In genomic region chr6:34116838-34117478, GRCm38 (mm10) we compare ENCODE assay signal across 27 mouse cellular contexts. TPM values are rescaled to one million over a fixed set of nuclear protein-coding genes. Genes with fewer than 3 reads are reported as not detected.
DNase-seq lines count a peak whose midpoint lies in the region; ATAC-seq and TF ChIP-seq lines count a peak whose summit lies in the region.
"Had no signal": no experiment of that assay in that cellular context is flagged by ENCODE, and none has a peak within 500 bp of the region (broad histone marks: within the 10 kb centered on the region; RNA-seq: fewer than 3 reads in every experiment).

No protein-coding gene starts in this region.

- no peak overlapping the region for H3K27ac ChIP-seq in embryonic facial prominence, embryonic 15.5 days (replicated peaks)
- no peak overlapping the region for H3K27ac ChIP-seq in embryonic facial prominence, embryonic 10.5 days (replicated peaks)
- H3K27ac ChIP-seq in liver, embryonic 12.5 days = no peak overlapping the region
- no peak overlapping the region for H3K27ac ChIP-seq in liver, postnatal 0 days (ENCODE audit: low read depth)
- no peak overlapping the region; the same call in 1 of the 2 replicates for H3K27ac ChIP-seq in limb, embryonic 13.5 days
- H3K27ac ChIP-seq: hindbrain, embryonic 10.5 days; hindbrain, embryonic 13.5 days; hindbrain, postnatal 0 days had no signal

- H3K36me3 ChIP-seq in embryonic facial prominence, embryonic 15.5 days = no peaks in the 10 kb centered on the region
- no peaks in the 10 kb centered on the region for H3K36me3 ChIP-seq in embryonic facial prominence, embryonic 10.5 days (replicated peaks)
- H3K36me3 ChIP-seq in liver, embryonic 12.5 days = no peaks in the 10 kb centered on the region
- no peaks in the 10 kb centered on the region for H3K36me3 ChIP-seq in liver, postnatal 0 days (replicated peaks; ENCODE audit: insufficient read depth, low read length)
- H3K36me3 ChIP-seq in limb, embryonic 13.5 days = no peaks in the 10 kb centered on the region
- H3K36me3 ChIP-seq: G1E; hindbrain, embryonic 10.5 days; hindbrain, embryonic 13.5 days had no signal

- H3K4me1 ChIP-seq in embryonic facial prominence, embryonic 15.5 days = no peaks in the 10 kb centered on the region
- no peaks in the 10 kb centered on the region for H3K4me1 ChIP-seq in embryonic facial prominence, embryonic 10.5 days
- no peaks in the 10 kb centered on the region for H3K4me1 ChIP-seq in liver, embryonic 12.5 days
- H3K4me1 ChIP-seq in liver, postnatal 0 days (ENCODE audit: insufficient read depth) = no peaks in the 10 kb centered on the region
- H3K4me1 ChIP-seq in limb, embryonic 13.5 days = peaks cover 20% of the 10 kb centered on the region
- H3K4me1 ChIP-seq: hindbrain, embryonic 10.5 days; hindbrain, embryonic 13.5 days had no signal

- TF ChIP-seq EP300 in liver, postnatal 0 days (IDR thresholded peaks at IDR 0.05; ENCODE audit: low read depth) = no peak

- no peak overlapping the region for H3K4me2 ChIP-seq in embryonic facial prominence, embryonic 15.5 days (replicated peaks)
- H3K4me2 ChIP-seq in liver, embryonic 12.5 days = no peak overlapping the region
- H3K4me2 ChIP-seq in liver, postnatal 0 days (ENCODE audit: low read depth, low read length) = no peak overlapping the region
- no peak overlapping the region for H3K4me2 ChIP-seq in limb, embryonic 13.5 days (replicated peaks)
- H3K4me2 ChIP-seq: heart, embryonic 11.5 days; hindbrain, embryonic 13.5 days had no signal

- 82% methylated on average over 7 of the region's 7 CpGs for WGBS in embryonic facial prominence, embryonic 15.5 days
- WGBS in embryonic facial prominence, embryonic 10.5 days = 93% methylated on average over 7 of the region's 7 CpGs
- WGBS in liver, embryonic 12.5 days (ENCODE audit: insufficient replicate concordance) = 85% methylated on average over 7 of the region's 7 CpGs
- WGBS in liver, postnatal 0 days (ENCODE audit: insufficient replicate concordance) = 89% methylated on average over 7 of the region's 7 CpGs
- WGBS in limb, embryonic 13.5 days = 15% methylated on average over 7 of the region's 7 CpGs

- no peak for TF ChIP-seq CTCF in liver, postnatal 0 days (IDR thresholded peaks at IDR 0.05; ENCODE audit: low read depth)

- peak; percentile 11; the same call in 1 of the 2 replicates for ATAC-seq in embryonic facial prominence, embryonic 15.5 days (ENCODE audit: insufficient number of reproducible peaks, low FRiP score, low TSS enrichment, low read depth)
- 0 out of 2 replicates have a peak, but pooled peaks have one; percentile 47 for ATAC-seq in liver, embryonic 12.5 days
- ATAC-seq in liver, postnatal 0 days = no peak
- peak; percentile 95 for ATAC-seq in limb, embryonic 13.5 days (ENCODE audit: low FRiP score, low read depth)
- no peak for ATAC-seq in granulocyte monocyte progenitor cell, adult 5-6 weeks (replicated peaks; ENCODE audit: poor library complexity, severe bottlenecking)
- ATAC-seq: forebrain, embryonic 14.5 days; forebrain, postnatal 0 days; hindbrain, postnatal 0 days; inflammation-experienced regulatory T-cells, adult 6 months had no signal

- H3K9me3 ChIP-seq in embryonic facial prominence, embryonic 15.5 days (replicated peaks) = no peaks in the 10 kb centered on the region
- H3K9me3 ChIP-seq in embryonic facial prominence, embryonic 10.5 days = no peaks in the 10 kb centered on the region
- no peaks in the 10 kb centered on the region for H3K9me3 ChIP-seq in liver, embryonic 12.5 days (replicated peaks)
- no peaks in the 10 kb centered on the region for H3K9me3 ChIP-seq in liver, postnatal 0 days (ENCODE audit: low read length)
- no peaks in the 10 kb centered on the region for H3K9me3 ChIP-seq in limb, embryonic 13.5 days
- H3K9me3 ChIP-seq: G1E; hindbrain, embryonic 10.5 days; hindbrain, embryonic 13.5 days had no signal

- no peaks in the 10 kb centered on the region for H3K27me3 ChIP-seq in embryonic facial prominence, embryonic 15.5 days
- H3K27me3 ChIP-seq in embryonic facial prominence, embryonic 10.5 days (replicated peaks; ENCODE audit: low read depth, poor library complexity, severe bottlenecking) = no peaks in the 10 kb centered on the region
- no peaks in the 10 kb centered on the region for H3K27me3 ChIP-seq in liver, embryonic 12.5 days (replicated peaks)
- no peaks in the 10 kb centered on the region for H3K27me3 ChIP-seq in liver, postnatal 0 days (ENCODE audit: insufficient read depth, low read length)
- H3K27me3 ChIP-seq in limb, embryonic 13.5 days = peaks cover 56% of the 10 kb centered on the region
- H3K27me3 ChIP-seq: CH12.LX; hindbrain, embryonic 13.5 days had no signal

- H3K4me3 ChIP-seq in embryonic facial prominence, embryonic 15.5 days (replicated peaks) = no peak overlapping the region
- H3K4me3 ChIP-seq in embryonic facial prominence, embryonic 10.5 days = no peak overlapping the region
- no peak overlapping the region for H3K4me3 ChIP-seq in liver, embryonic 12.5 days
- H3K4me3 ChIP-seq in liver, postnatal 0 days (ENCODE audit: low read depth, low read length) = no peak overlapping the region
- H3K4me3 ChIP-seq in limb, embryonic 13.5 days = no peak overlapping the region
- H3K4me3 ChIP-seq: hindbrain, embryonic 10.5 days; hindbrain, embryonic 13.5 days had no signal

- H3K9ac ChIP-seq in embryonic facial prominence, embryonic 15.5 days = no peak overlapping the region
- H3K9ac ChIP-seq in liver, embryonic 12.5 days = no peak overlapping the region
- H3K9ac ChIP-seq in liver, postnatal 0 days (replicated peaks) = no peak overlapping the region
- H3K9ac ChIP-seq in limb, embryonic 13.5 days = no peak overlapping the region
- H3K9ac ChIP-seq: forebrain, postnatal 0 days; hindbrain, embryonic 13.5 days had no signal

- no peak for DNase-seq in embryonic facial prominence, embryonic 10.5 days (ENCODE audit: low spot score)
- DNase-seq in liver, postnatal 0 days = no peak
- DNase-seq in urinary bladder, postnatal 36 days (ENCODE audit: low spot score in 2 of 2) = no peak
- DNase-seq in embryo, embryonic 10 days (ENCODE audit: low spot score) = no peak
- DNase-seq: adrenal gland, adult 2 months; adrenal gland, postnatal 14 days; B cell, adult 2 months; cerebellum, adult 11 months; cerebellum, adult 2 months; cerebellum, adult 9-11 months; cerebellum, postnatal 25 days; embryo, embryonic 11 days; forebrain, postnatal 0 days; gastrocnemius, postnatal 25 days; heart, postnatal 36 days had no signal

RNA-seq across cellular contexts. Expression of gene Slc35b4, which starts 60.0 kb away (rescaled TPM):
- 43.6 and 44.5 TPM in 2 replicates for polyA plus RNA-seq in embryonic facial prominence, embryonic 15.5 days (2015; fragmentation: Nextera tagmentation; extraction: Ambion mirVana)
- polyA plus RNA-seq in embryonic facial prominence, embryonic 10.5 days (2016; fragmentation: Nextera tagmentation; extraction: Ambion mirVana) = 42.6 and 43.6 TPM in 2 replicates
- polyA plus RNA-seq in liver, embryonic 12.5 days (2016; fragmentation: Nextera tagmentation; extraction: Ambion mirVana) = 26.6 and 27.4 TPM in 2 replicates
- 13.4 and 15.6 TPM in 2 replicates for polyA plus RNA-seq in liver, postnatal 0 days (2015; fragmentation: Nextera tagmentation; extraction: Ambion mirVana)
- polyA plus RNA-seq in limb, embryonic 13.5 days (2015; fragmentation: Nextera tagmentation; extraction: Ambion mirVana) = 45.7 and 50.8 TPM in 2 replicates
- total RNA-seq in granulocyte monocyte progenitor cell, adult 5-6 weeks (2014; fragmentation: Nextera tagmentation) = 33.6 and 34.9 TPM in 2 replicates
- 25.9 and 36.7 TPM in 2 replicates for total RNA-seq in granulocyte monocyte progenitor cell, adult 5-6 weeks (2017)

Comparison
In these comparisons a context has a peak if more than half of its experiments do, and no peak if none do; other contexts are left out.
1. ATAC-seq: peak in embryonic facial prominence, embryonic 15.5 days (single experiment), liver, embryonic 12.5 days (single experiment) and limb, embryonic 13.5 days (single experiment); none in liver, postnatal 0 days (single experiment) and granulocyte monocyte progenitor cell, adult 5-6 weeks (single experiment).